ENCODE assay signal across 8 mouse cellular contexts in the genomic region with DNA sequence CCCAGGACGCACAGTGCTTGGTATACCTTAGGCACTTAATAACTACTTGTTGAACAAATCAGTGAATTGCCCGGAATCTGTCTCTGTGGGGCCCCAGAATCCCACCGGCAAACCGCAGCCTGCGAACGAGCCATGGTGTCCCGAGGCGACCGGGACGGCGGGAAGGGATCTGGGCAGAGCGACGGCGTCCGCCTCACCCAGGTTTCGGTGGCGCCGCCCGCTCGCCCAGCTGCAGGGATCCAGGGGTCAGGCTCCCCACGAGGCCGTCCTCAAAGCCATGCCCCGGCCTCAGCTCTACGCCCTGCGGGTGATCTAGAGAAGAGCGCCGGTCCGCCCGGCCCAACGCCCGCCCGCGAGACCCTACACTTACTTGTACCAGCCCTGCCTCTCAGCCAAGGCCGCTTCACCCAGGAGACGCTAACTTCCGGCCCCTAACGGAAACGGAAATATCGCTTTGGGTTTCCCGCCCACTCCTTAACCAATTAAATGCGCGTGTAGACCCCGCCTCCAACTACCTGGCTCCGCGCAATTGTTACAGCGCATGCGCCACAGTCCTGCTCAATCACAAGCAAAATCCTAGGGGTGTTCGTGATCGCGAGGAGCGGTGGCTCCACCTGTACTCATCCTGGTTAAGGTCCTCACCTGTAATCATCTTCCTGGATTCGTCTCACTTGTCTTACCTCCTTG. TPM values are rescaled to one million over a fixed set of nuclear protein-coding genes. Genes with fewer than 3 reads are reported as not detected.
DNase-seq lines count a peak whose midpoint lies in the region; ATAC-seq and TF ChIP-seq lines count a peak whose summit lies in the region.

A gene (minus strand): TSS at position 433 of the 687 bp plus-strand sequence.

- peak within 1 kb of the TSS; percentile 52 for H3K4me2 ChIP-seq in kidney, embryonic 14.5 days (replicated peaks; ENCODE audit: low read depth, low read length)
- peak within 1 kb of the TSS; percentile 68 for H3K4me2 ChIP-seq in limb, embryonic 15.5 days

- peaks cover 25% of the 10 kb centered on the region for H3K4me1 ChIP-seq in bone marrow macrophage, adult 2 months (ENCODE audit: control insufficient read depth, insufficient read depth, low read length)
- no peaks in the 10 kb centered on the region for H3K4me1 ChIP-seq in embryonic fibroblast, embryonic 13.5 days (ENCODE audit: control insufficient read depth, insufficient read depth, low read length)
- H3K4me1 ChIP-seq in kidney, embryonic 14.5 days (ENCODE audit: control insufficient read depth, insufficient read depth, low read length), result peaks cover 10% of the 10 kb centered on the region
- peaks cover 15% of the 10 kb centered on the region for H3K4me1 ChIP-seq in limb, embryonic 15.5 days

- H3K4me3 ChIP-seq in bone marrow macrophage, adult 2 months (ENCODE audit: insufficient read depth, low read length), result peak within 1 kb of the TSS; percentile 75
- H3K4me3 ChIP-seq in embryonic fibroblast, embryonic 13.5 days (ENCODE audit: insufficient read depth, low read length), result peak within 1 kb of the TSS; percentile 79
- peak within 1 kb of the TSS; percentile 89 for H3K4me3 ChIP-seq in kidney, embryonic 14.5 days (ENCODE audit: low read length)
- H3K4me3 ChIP-seq in limb, embryonic 15.5 days, result peak within 1 kb of the TSS; percentile 89

- H3K9me3 ChIP-seq in kidney, embryonic 14.5 days (ENCODE audit: control insufficient read depth, low read length), result no peaks in the 10 kb centered on the region
- no peaks in the 10 kb centered on the region for H3K9me3 ChIP-seq in limb, embryonic 15.5 days

- H3K27me3 ChIP-seq in kidney, embryonic 14.5 days (ENCODE audit: control insufficient read depth, insufficient read depth, low read length), result no peaks in the 10 kb centered on the region
- H3K27me3 ChIP-seq in limb, embryonic 15.5 days, result no peaks in the 10 kb centered on the region

- ATAC-seq in kidney, embryonic 14.5 days (ENCODE audit: low FRiP score, low TSS enrichment), result peak; percentile 94
- ATAC-seq in limb, embryonic 15.5 days (ENCODE audit: insufficient number of reproducible peaks, low FRiP score, low TSS enrichment, low read depth), result peak; percentile 91

- 0 out of 2 replicates have a peak within 1 kb of the TSS, but pooled peaks have one; percentile 24 for H3K27ac ChIP-seq in bone marrow macrophage, adult 2 months (ENCODE audit: insufficient read depth, low read depth, low read length)
- H3K27ac ChIP-seq in embryonic fibroblast, embryonic 13.5 days (ENCODE audit: insufficient read depth, low read length), result no peak within 1 kb of the TSS
- H3K27ac ChIP-seq in kidney, embryonic 14.5 days (ENCODE audit: low read depth, low read length), result peak within 1 kb of the TSS; percentile 39
- peak within 1 kb of the TSS; percentile 81; the same call in 1 of the 2 replicates for H3K27ac ChIP-seq in limb, embryonic 15.5 days

- TF ChIP-seq CTCF in bone marrow macrophage, adult 2 months (IDR thresholded peaks at IDR 0.05; ENCODE audit: low read depth, low read length), result no peak
- no peak for TF ChIP-seq CTCF in embryonic fibroblast, embryonic 13.5 days (IDR thresholded peaks at IDR 0.05; ENCODE audit: borderline replicate concordance, insufficient read depth, low read length)

- TF ChIP-seq POLR2A in bone marrow macrophage, adult 2 months (IDR thresholded peaks at IDR 0.05; ENCODE audit: borderline replicate concordance, low read depth, low read length), result 0 out of 2 replicates have a peak, but pooled peaks have one; percentile 16
- peak; percentile 96 for TF ChIP-seq POLR2A in embryonic fibroblast, embryonic 13.5 days (IDR thresholded peaks at IDR 0.05; ENCODE audit: low read depth, low read length)

- H3K36me3 ChIP-seq in kidney, embryonic 14.5 days (ENCODE audit: control insufficient read depth, insufficient read depth, low read length), result peaks cover 17% of the 10 kb centered on the region
- peaks cover 25% of the 10 kb centered on the region for H3K36me3 ChIP-seq in limb, embryonic 15.5 days

- WGBS in kidney, embryonic 14.5 days, result under 1% methylated on average over 51 of the region's 52 CpGs
- under 1% methylated on average over 52 of the region's 52 CpGs for WGBS in limb, embryonic 15.5 days

- peak within 1 kb of the TSS; percentile 91 for H3K9ac ChIP-seq in kidney, embryonic 14.5 days (ENCODE audit: low read depth, low read length)
- peak within 1 kb of the TSS; percentile 88 for H3K9ac ChIP-seq in limb, embryonic 15.5 days

- peak; percentile 91 for DNase-seq in A20 (ENCODE audit: low read depth, low spot score)
- peak; percentile 94 to 96 for DNase-seq in heart, adult 9 months (ENCODE audit: low spot score in 2 of 2)
- peak; percentile 78 to 81 for DNase-seq in monocyte, adult 2 months (ENCODE audit: low read depth in 1 of 2, low spot score in 2 of 2)
- peak; percentile 94 to 96 for DNase-seq in spleen, postnatal 36 days (ENCODE audit: low spot score in 2 of 2)

RNA-seq across cellular contexts. Expression of the gene that starts here (rescaled TPM):
- 56.4 and 62.3 TPM in 2 replicates for polyA plus RNA-seq in bone marrow macrophage, adult 2 months (2012; ENCODE audit: insufficient read depth, insufficient read length, missing spikeins)
- 65.2 and 69.7 TPM in 2 replicates for polyA plus RNA-seq in embryonic fibroblast, embryonic 13.5 days (2011; ENCODE audit: insufficient read length, low read depth, missing spikeins)
- 216 and 237 TPM in 2 replicates for polyA plus RNA-seq in kidney, embryonic 14.5 days (2014; fragmentation: Nextera tagmentation; extraction: Ambion mirVana)
- polyA plus RNA-seq in limb, embryonic 15.5 days (2015; fragmentation: Nextera tagmentation; extraction: Ambion mirVana), result 164 and 173 TPM in 2 replicates
